Mouse (Mus musculus): ENCODE results near the gene Trp53bp2.

The Trp53bp2 gene

DNA sequence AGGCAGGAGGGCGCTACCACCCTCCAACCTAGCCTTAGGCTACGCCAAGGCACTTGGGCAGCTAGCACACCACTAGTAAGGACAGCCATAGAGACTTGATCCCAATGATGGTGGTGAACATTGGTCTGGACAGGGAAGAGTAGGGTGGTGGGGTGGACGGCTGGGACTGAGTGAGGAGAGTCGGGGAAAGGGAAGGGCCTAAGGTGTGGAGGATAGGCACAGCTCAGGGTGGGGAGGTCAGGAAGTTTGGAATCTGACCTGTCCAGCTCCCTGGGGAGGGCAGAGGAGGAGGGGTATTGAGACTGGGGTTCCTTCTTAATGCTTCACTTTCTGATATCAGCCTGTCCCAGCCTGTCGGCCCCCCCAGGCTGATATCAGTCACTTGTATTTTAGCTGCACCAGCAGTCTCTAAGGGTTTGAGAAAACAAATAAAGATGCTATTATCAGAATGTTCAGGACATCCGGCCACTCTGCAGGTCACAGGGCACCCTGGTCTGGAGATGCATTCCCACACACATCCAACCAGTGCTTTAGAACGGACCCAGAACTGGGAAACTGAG lies 93.6 kb downstream of the Trp53bp2 start:
- DNase-seq, result no peak

- no peak for DNase-seq
Measured at GRCm38 (mm10) chr1:182503206-182503900, 94.4 kb downstream of the Trp53bp2 start.

GRCm38 (mm10) chr1:182504223-182504622 lies 95.3 kb downstream of the Trp53bp2 start:
- DNase-seq, result no peak

GRCm38 (mm10) chr1:182505291-182505690 lies 96.3 kb downstream of the Trp53bp2 start:
- DNase-seq, result no peak

GRCm38 (mm10) chr1:182506229-182506986 lies 97.4 kb downstream of the Trp53bp2 start:
- no peak for DNase-seq

- DNase-seq, result no peak
Measured at GRCm38 (mm10) chr1:182509110-182509797, 100.3 kb downstream of the Trp53bp2 start.

GRCm38 (mm10) chr1:182511073-182511472 lies 102.1 kb downstream of the Trp53bp2 start:
- DNase-seq, result no peak

GRCm38 (mm10) chr1:182511778-182512177 lies 102.8 kb downstream of the Trp53bp2 start:
- DNase-seq, result no peak
